Mouse (Mus musculus): ENCODE data around the gene Atp5mpl.
"Not testable (repeated sequence)": the region's sequence is repeated elsewhere in the genome, so short reads cannot be mapped to it uniquely, and the experiment has no call there.

The Atp5mpl gene

GRCm38 (mm10) chr12:111950486-111950885 lies 16.3 kb downstream of the Atp5mpl start:
- no peak for DNase-seq (ENCODE audit: low read depth, low spot score)

GRCm38 (mm10) chr12:111946716-111947115 lies 20.1 kb downstream of the Atp5mpl start:
- DNase-seq (ENCODE audit: low read depth, low spot score): no peak

GRCm38 (mm10) chr12:111945765-111946655 lies 20.8 kb downstream of the Atp5mpl start:
- DNase-seq (ENCODE audit: low read depth, low spot score): not testable (repeated sequence)

- DNase-seq (ENCODE audit: low read depth, low spot score): no peak
These were observed 21.7 kb downstream of the Atp5mpl start for GRCm38 (mm10) chr12:111945115-111945514.

GRCm38 (mm10) chr12:111944065-111944987 lies 22.5 kb downstream of the Atp5mpl start:
- not testable (repeated sequence) for DNase-seq (ENCODE audit: low read depth, low spot score)

- DNase-seq (ENCODE audit: low read depth, low spot score): no peak
These were observed 23.2 kb downstream of the Atp5mpl start for GRCm38 (mm10) chr12:111943421-111944064.

GRCm38 (mm10) chr12:111938623-111939177 lies 28.1 kb downstream of the Atp5mpl start:
- DNase-seq (ENCODE audit: low read depth, low spot score): no peak

GRCm38 (mm10) chr12:111936706-111937550 lies 29.8 kb downstream of the Atp5mpl start:
- no peak for DNase-seq (ENCODE audit: low read depth, low spot score)

GRCm38 (mm10) chr12:111933971-111934370 lies 32.8 kb downstream of the Atp5mpl start:
- no peak for DNase-seq (ENCODE audit: low read depth, low spot score)

- no peak for DNase-seq (ENCODE audit: low read depth, low spot score)
These were observed 33.6 kb downstream of the Atp5mpl start for GRCm38 (mm10) chr12:111933032-111933704.

GRCm38 (mm10) chr12:111932513-111932912 lies 34.3 kb downstream of the Atp5mpl start:
- DNase-seq (ENCODE audit: low read depth, low spot score): no peak

GRCm38 (mm10) chr12:111931411-111932025 lies 35.3 kb downstream of the Atp5mpl start:
- DNase-seq (ENCODE audit: low read depth, low spot score): no peak

GRCm38 (mm10) chr12:111928411-111928966 lies 38.3 kb downstream of the Atp5mpl start:
- no peak for DNase-seq (ENCODE audit: low read depth, low spot score)

- no peak for DNase-seq (ENCODE audit: low read depth, low spot score)
These were observed 39.4 kb downstream of the Atp5mpl start for GRCm38 (mm10) chr12:111927338-111927737.

GRCm38 (mm10) chr12:111923117-111923516 lies 43.7 kb downstream of the Atp5mpl start:
- DNase-seq (ENCODE audit: low read depth, low spot score): no peak

- no peak for DNase-seq (ENCODE audit: low read depth, low spot score)
These were observed 46.7 kb downstream of the Atp5mpl start for GRCm38 (mm10) chr12:111920046-111920445.

- DNase-seq (ENCODE audit: low read depth, low spot score): no peak
These were observed 50.1 kb downstream of the Atp5mpl start for GRCm38 (mm10) chr12:111916514-111917217.

GRCm38 (mm10) chr12:111915781-111916180 lies 51.0 kb downstream of the Atp5mpl start:
- DNase-seq (ENCODE audit: low read depth, low spot score): no peak

Measured in retina, adult 2 months (tissue).